Mouse (Mus musculus) hindbrain, embryonic 10.5 days (tissue): ENCODE measurements at regions not wholly inside any gene's neighbourhood (a gene's known extent, or its start where the extent isn't known, plus 50 kb on each side); places are given as distances from the start of the nearest gene placed in this dataset.
A peak's percentile ranks its signal among the peaks of the same experiment; 100 is the strongest.

ENCODE experiments used
- DNase-seq: peaks from one replicate; pipeline ENCODE4 v3.0.0-alpha.2; 2017; ENCODE audit warnings: low spot score
- H3K27ac ChIP-seq: fragments of 300-500 bp; sonication (generic); 2 replicates; pipeline ENCODE4 v1.5.1; 2016; ENCODE audit warnings: mild to moderate bottlenecking, moderate library complexity
- H3K27me3 ChIP-seq: fragments of 300-500 bp; sonication (generic); 2 replicates; pipeline ENCODE4 v1.6.1; 2016; ENCODE audit warnings: mild to moderate bottlenecking; ENCODE audit not compliant: poor library complexity, insufficient read depth, severe bottlenecking
- H3K36me3 ChIP-seq: fragments of 300-500 bp; sonication (generic); 2 replicates; pipeline ENCODE4 v1.6.1; 2016; ENCODE audit warnings: mild to moderate bottlenecking, moderate library complexity
- H3K4me1 ChIP-seq: fragments of 300-500 bp; sonication (generic); replicated peaks from 2 replicates; pipeline ENCODE4 v1.6.1; 2016; ENCODE audit warnings: mild to moderate bottlenecking
- H3K4me3 ChIP-seq: fragments of 300-500 bp; sonication (generic); 2 replicates; pipeline ENCODE4 v1.5.1; 2016; ENCODE audit warnings: mild to moderate bottlenecking, moderate library complexity
- H3K9me3 ChIP-seq: fragments of 300-500 bp; sonication (generic); 2 replicates; pipeline ENCODE4 v1.6.1; 2016; ENCODE audit warnings: mild to moderate bottlenecking, moderate library complexity
- WGBS: fragments of 180-500 bp; shearing (Covaris S2); methylation state at CpG from one replicate; pipeline ENCODE4 v1.1.7; 2016; 5-methylcytosine and 5-hydroxymethylcytosine counted together

DNA sequence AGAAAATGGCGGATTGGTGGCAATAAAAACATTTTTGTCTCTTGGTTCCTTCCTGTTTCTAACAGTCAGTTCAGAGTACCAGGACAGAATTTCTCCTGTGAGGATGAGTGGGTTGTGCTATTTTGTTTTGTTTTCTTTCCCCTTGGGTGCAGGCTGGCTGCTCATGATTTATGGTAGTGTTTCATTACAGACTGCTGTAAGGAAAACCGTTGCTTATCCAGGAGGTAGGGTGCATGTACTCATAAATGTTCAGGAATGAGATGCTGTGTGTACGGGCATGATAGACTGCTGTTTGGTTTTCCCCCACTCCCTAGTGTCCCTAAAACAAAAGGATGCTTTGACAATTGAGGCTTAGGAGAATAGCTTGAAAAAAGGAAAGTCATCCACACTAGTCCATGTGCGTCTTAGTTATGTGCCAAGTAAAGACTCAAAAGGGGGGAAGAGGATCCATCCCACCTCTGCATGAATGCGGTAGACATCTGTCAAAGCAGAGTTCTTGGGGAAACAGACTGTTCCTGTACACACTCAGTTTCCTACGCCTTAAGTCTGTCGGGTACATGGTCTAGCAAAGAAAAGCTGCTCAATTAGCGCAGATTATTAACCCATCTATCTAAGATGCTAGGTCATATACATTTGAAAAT is 158.9 kb upstream of the Arid1b start:
- no peak overlapping the region for H3K4me3 ChIP-seq
- WGBS: 79% methylated on average over 8 of the region's 8 CpGs
- H3K27me3 ChIP-seq: no peaks in the 10 kb centered on the region
- peaks cover 7% of the 10 kb centered on the region for H3K4me1 ChIP-seq
- no peak overlapping the region for H3K27ac ChIP-seq
- H3K9me3 ChIP-seq: no peaks in the 10 kb centered on the region
- no peaks in the 10 kb centered on the region for H3K36me3 ChIP-seq
- DNase-seq: no peak

DNA sequence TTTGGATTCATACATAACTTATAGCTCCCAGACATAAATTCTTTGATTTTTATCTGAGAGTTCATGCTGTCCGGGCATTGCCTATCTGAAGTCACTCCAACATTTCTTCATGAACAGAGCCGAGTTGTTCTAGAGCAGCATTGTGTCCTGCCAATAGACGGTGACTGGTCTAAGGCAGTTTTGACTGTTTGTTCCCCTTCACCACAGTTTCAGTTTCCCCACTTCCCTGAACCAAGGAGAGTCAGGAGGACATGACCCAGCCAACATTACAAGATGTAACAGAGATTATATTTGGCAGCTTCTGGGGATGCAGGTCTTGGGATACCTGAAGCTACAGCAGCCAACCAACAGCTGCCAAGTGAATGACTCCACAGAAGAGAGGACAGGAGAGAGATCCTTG is 154.0 kb upstream of the Arid1b start:
- Histone ChIP-seq H3K4me1 (no peaks in the 10 kb centered on the region), H3K36me3 (no peaks in the 10 kb centered on the region), H3K27ac (no peak overlapping the region), H3K9me3 (no peaks in the 10 kb centered on the region), H3K4me3 (no peak overlapping the region), H3K27me3 (no peaks in the 10 kb centered on the region)
- no peak for DNase-seq
- WGBS: 94% methylated on average over 3 of the region's 3 CpGs

DNA sequence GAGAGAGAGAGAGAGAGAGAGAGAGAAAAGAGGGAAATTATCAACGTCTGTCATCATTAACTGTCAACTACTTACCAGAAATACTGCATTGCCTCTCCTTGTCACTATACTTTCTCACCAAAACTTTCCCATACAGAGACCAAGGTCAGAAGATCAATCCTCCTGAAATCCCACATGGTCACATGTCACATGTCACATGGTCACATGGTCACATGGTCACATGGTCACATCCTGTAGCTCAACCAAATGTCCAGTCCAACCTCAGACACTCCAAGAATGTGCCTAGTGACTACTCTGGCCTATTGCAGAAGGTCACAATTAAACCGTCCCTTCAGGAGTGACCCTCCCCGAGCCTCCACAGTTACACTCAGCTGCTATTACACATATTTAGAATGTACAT is 135.8 kb upstream of the Arid1b start:
- H3K4me1 ChIP-seq: no peaks in the 10 kb centered on the region
- H3K27me3 ChIP-seq: no peaks in the 10 kb centered on the region
- WGBS: 88% methylated on average over 3 of the region's 3 CpGs
- H3K36me3 ChIP-seq: no peaks in the 10 kb centered on the region
- DNase-seq: no peak
- no peak overlapping the region for H3K4me3 ChIP-seq
- no peaks in the 10 kb centered on the region for H3K9me3 ChIP-seq
- H3K27ac ChIP-seq: no peak overlapping the region

DNA sequence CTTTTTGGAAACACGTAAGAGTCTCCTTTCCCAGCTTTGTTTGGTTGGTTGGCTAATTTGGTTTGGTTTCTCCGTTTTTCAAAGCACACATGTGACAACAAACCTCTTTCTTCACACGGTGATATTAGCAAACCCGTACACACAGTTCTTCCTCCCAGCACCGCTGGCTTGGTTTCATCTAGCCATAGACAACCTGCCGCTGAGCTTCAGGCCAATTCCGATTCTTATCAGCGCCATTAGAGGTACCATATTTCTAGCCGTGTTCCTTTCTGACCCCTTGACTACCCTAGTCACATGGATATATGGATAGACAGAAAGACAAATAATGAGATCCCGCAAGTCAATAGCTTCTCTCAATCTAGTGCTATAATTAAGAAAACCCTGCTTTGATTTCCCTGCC is 129.2 kb upstream of the Arid1b start:
- WGBS: 88% methylated on average over 10 of the region's 10 CpGs
- no peak for DNase-seq
- H3K36me3 ChIP-seq: no peaks in the 10 kb centered on the region
- no peaks in the 10 kb centered on the region for H3K27me3 ChIP-seq
- H3K4me1 ChIP-seq: peaks cover 15% of the 10 kb centered on the region
- no peaks in the 10 kb centered on the region for H3K9me3 ChIP-seq
- H3K4me3 ChIP-seq: no peak overlapping the region
- H3K27ac ChIP-seq: no peak overlapping the region

DNA sequence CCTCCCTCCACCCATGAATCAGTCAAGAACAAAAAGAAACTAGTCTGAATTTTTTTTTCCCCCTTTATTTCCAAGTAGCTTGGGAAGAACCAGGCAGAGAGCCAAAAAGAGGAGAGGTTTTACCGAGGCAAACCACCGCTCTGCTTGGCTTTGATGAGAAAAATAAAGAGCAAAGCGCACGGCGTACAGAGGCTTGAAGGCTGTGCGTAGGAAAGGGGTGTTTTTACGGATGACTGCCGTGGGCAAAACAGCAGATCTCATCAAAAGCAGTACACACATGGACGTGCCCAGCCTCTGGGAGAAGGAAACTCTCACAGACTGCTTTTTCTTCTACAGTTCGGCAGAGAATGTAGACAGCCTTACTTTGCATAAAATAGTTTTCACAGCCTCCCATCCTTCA is 128.5 kb upstream of the Arid1b start:
- 61% methylated on average over 10 of the region's 10 CpGs for WGBS
- Histone ChIP-seq H3K27ac (no peak overlapping the region), H3K4me3 (no peak overlapping the region), H3K9me3 (no peaks in the 10 kb centered on the region), H3K4me1 (peaks cover 15% of the 10 kb centered on the region), H3K27me3 (no peaks in the 10 kb centered on the region), H3K36me3 (no peaks in the 10 kb centered on the region)
- DNase-seq: no peak

DNA sequence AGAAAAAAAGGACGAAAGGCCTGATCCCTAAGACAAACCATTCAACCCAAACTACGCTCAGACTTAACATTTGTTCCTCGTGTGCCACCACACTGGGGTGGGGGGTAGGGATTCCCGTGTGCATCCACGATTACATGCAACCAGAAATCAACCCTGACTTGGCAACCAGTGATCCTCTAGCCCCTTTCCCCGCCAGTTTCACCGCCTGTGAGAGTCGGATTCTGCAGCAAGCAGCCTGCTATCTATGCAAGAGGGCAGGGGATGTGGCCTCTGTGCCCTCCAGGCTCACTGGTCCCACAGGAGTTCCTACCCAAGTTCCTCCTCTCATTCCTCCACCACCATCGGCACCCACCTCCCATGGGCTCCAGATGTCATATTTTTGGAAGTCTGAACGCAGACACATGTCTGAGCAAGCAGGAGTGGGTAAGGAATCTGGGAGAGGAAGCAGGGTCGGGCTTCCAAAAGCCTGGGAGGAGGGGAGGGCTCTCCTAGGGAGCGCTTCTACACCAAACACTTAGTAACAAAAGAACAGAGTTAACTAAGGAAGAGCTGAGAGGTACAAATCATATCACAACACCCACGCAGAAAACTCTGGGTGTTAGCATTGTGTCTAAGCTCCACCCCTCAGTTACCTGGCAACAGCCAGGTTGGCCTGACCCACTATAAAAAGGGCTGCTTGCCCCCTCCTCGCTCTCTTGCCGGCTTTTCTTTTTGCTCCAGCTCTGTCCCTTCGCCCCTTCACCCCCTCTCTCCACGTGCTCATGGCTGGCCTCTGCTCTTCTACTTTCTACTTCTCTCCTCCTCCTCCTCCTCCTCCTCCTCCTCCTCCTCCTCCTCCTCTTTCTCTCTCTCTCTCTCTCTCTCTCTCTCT is 127.9 kb upstream of the Arid1b start:
- no peaks in the 10 kb centered on the region for H3K9me3 ChIP-seq
- H3K4me1 ChIP-seq: peaks cover 15% of the 10 kb centered on the region
- peak overlapping the region; percentile 45; the same call in 1 of the 2 replicates for H3K27ac ChIP-seq
- WGBS: 45% methylated on average over 17 of the region's 17 CpGs
- H3K36me3 ChIP-seq: no peaks in the 10 kb centered on the region
- H3K4me3 ChIP-seq: no peak overlapping the region
- peak; percentile 15 for DNase-seq
- H3K27me3 ChIP-seq: no peaks in the 10 kb centered on the region

DNA sequence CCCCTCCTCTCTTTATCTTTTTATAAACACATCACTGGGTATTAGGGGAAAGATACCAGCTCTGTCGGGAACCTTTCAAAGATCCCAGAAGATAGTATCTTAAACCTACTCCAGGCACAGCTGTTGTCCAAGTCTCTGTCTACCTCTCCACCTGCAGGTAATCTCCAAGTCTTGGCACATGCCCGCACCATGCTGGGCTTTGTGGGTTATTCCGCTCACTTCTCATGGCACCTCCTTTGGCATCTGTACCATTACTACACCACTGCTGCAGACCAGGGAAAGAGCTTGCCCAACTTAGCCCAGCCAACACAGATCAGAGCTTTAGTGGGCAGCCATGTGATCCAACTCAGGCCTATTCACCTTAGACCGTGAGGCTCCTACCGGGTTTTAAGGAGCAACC is 127.0 kb upstream of the Arid1b start:
- no peak overlapping the region for H3K4me3 ChIP-seq
- H3K27ac ChIP-seq: no peak overlapping the region
- no peak for DNase-seq
- WGBS: 93% methylated on average over 5 of the region's 5 CpGs
- peaks cover 15% of the 10 kb centered on the region for H3K4me1 ChIP-seq
- no peaks in the 10 kb centered on the region for H3K36me3 ChIP-seq
- H3K9me3 ChIP-seq: no peaks in the 10 kb centered on the region
- no peaks in the 10 kb centered on the region for H3K27me3 ChIP-seq

DNA sequence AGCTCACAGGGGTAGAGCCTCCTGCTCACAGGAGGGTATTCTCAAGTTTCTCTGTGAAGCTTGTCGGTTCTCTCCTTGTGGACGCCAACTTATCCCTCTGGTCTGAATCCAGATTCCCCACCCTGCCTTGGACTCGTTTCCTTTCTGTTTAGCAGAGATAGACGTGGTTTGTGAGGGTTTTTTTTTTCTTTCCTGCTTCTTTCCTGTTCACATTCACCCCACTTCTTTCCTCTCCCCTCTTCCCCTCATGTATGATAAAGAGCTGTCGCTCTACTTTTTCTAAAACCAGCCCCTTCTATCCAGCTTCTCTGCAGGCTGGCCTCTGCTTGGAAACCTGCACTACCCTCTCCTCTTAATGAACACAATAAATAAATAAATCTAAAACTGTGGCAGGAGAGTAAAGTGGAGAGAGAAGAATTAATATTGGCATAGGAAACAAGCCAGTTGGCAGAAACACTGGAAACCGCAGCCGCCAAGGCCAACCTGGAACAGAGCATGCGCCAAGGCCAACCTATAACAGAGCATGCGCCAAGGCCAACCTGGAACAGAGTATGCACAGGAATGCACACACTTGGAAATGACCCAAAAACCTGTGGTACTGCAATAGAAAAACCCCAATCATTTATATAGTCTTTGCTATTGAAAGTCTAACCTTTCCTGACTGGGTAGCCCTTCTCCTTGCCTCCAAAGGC is 126.2 kb upstream of the Arid1b start:
- Histone ChIP-seq H3K4me3 (no peak overlapping the region), H3K27me3 (no peaks in the 10 kb centered on the region), H3K36me3 (no peaks in the 10 kb centered on the region), H3K9me3 (no peaks in the 10 kb centered on the region), H3K4me1 (peaks cover 15% of the 10 kb centered on the region), H3K27ac (no peak overlapping the region)
- 86% methylated on average over 9 of the region's 9 CpGs for WGBS
- no peak for DNase-seq

DNA sequence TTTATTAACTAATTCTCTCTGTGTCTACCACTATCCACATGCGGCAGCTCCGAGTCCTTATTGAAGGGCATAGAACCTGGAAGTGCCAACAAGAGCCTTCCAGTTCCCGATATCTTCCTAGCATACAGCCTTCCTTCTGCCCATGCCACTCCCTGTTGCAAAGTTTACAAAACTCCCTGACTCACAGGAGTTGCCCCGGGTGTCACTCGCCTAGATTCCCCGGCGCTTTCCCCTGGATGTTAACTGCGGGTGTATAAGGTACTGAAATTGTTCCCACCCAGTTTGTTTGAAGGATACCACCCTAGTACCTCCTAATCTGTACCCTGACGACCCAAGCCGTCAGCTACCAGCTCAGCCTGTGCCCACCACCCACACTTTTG is 125.7 kb upstream of the Arid1b start:
- Histone ChIP-seq H3K4me3 (no peak overlapping the region), H3K27ac (no peak overlapping the region), H3K27me3 (no peaks in the 10 kb centered on the region), H3K36me3 (no peaks in the 10 kb centered on the region), H3K4me1 (peaks cover 15% of the 10 kb centered on the region), H3K9me3 (no peaks in the 10 kb centered on the region)
- DNase-seq: no peak
- WGBS: 91% methylated on average over 10 of the region's 10 CpGs

DNA sequence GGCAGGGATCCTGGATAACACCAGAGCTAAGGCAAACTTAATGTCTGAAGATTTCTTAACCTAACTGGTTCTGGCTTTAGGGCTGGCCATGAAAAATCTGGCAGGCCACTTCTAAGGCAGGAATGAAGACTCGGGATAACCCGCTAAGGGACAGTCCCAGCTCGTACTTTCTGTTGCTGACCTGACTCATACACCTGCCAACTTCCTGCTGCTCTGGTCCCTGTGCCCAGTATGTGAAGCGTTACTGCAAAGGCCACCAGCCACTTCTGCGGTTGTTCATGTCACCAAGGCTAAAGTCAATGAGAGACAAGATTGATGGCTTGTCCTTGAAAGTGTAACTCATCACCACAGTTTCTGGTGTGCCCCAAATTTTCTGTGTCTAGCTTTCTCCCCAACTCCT is 125.3 kb upstream of the Arid1b start:
- no peak overlapping the region for H3K27ac ChIP-seq
- peaks cover 15% of the 10 kb centered on the region for H3K4me1 ChIP-seq
- no peak overlapping the region for H3K4me3 ChIP-seq
- H3K9me3 ChIP-seq: no peaks in the 10 kb centered on the region
- 82% methylated on average over 5 of the region's 5 CpGs for WGBS
- no peak for DNase-seq
- no peaks in the 10 kb centered on the region for H3K27me3 ChIP-seq
- no peaks in the 10 kb centered on the region for H3K36me3 ChIP-seq

DNA sequence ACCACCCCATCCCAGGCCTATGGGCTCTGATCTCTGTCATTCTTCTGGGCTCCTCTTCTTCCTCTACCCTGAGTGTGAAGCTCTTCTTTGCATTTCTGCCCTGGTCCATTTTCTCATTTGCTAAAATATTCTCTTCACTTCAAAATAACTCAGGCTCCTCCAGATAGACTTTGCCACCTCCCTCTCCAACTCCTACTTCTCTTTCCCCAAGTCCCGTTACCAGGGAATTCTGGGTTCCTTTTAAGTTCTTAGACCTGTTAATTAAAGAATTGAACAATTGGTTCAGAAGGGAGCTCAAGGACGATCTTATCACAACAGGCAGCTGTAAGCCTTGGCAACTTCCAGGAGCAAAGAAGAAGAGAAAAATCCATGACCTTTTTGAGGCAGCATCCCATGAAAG is 122.9 kb upstream of the Arid1b start:
- Histone ChIP-seq H3K27ac (no peak overlapping the region), H3K27me3 (no peaks in the 10 kb centered on the region), H3K36me3 (no peaks in the 10 kb centered on the region), H3K9me3 (no peaks in the 10 kb centered on the region), H3K4me3 (no peak overlapping the region), H3K4me1 (peaks cover 4% of the 10 kb centered on the region)
- WGBS: 74% methylated on average over 2 of the region's 2 CpGs
- DNase-seq: no peak

DNA sequence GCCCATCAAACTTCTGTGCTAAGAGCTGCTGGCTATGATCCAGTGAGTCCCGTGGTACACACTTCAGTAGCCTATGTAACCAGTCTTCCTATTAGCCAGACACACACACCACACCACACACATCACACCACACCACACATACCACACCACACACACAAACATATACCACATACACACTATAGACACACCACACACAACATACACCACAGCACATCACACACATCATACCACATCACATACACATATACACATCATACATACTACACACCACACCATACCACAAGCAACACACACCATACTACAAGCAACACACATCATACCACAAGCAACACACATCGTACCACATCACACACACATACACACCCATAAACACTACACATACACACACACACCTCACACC is 119.7 kb upstream of the Arid1b start:
- WGBS: 79% methylated on average over 2 of the region's 2 CpGs
- Histone ChIP-seq H3K27ac (no peak overlapping the region), H3K27me3 (no peaks in the 10 kb centered on the region), H3K9me3 (no peaks in the 10 kb centered on the region), H3K36me3 (no peaks in the 10 kb centered on the region), H3K4me1 (no peaks in the 10 kb centered on the region), H3K4me3 (no peak overlapping the region)
- no peak for DNase-seq
